Mouse (Mus musculus): Measurements from ENCODE around the gene Sap30l. TPM values are rescaled to one million over a fixed set of nuclear protein-coding genes. Genes with fewer than 3 reads are reported as not detected.
"Not testable (repeated sequence)": the region's sequence is repeated elsewhere in the genome, so short reads cannot be mapped to it uniquely, and the experiment has no call there.

Gene Sap30l
- total RNA-seq, 1 experiment from 2014 or later = 13.3 TPM

DNA sequence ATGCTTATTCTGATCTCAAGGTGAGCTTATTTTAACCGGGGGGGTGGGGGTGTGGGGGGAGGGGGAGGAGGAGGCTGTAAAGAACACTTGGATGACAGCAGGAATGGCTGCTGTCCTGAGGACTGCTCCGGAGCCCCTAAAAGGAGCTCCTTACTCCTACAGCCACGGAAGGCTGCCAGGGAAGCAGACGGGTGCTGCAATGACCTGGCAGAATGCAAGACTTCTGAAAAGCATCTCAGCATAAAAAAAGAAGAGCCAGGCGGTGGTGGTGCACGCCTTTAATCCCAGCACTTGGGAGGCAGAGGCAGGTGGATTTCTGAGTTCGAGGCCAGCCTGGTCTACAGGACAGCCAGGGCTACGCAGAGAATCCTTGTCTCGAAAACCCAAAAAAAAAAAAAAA, 3.6 kb upstream of the Sap30l start:
- ATAC-seq (replicated peaks; ENCODE audit: low read depth, poor library complexity, severe bottlenecking) = no peak

DNA sequence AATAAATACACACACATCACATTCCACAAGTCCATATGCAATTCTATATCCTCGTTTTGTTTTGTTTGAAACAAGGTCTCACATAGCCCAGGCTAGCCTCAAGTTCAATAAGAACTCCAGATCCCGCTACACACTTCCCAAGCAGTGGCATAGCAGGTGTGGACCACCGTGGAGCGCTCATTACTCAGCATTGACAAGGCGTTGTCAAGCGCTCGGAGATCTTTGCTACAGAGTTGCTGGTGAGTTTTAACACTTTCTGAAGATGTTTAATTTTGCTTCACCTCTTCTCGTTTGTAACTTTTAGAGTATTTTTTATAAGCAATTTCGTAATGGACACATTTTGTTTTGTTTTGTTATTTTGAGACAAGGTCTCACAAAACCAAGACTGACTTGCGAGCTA, 2.0 kb upstream of the Sap30l start:
- no peak for ATAC-seq (replicated peaks; ENCODE audit: low read depth, poor library complexity, severe bottlenecking)

DNA sequence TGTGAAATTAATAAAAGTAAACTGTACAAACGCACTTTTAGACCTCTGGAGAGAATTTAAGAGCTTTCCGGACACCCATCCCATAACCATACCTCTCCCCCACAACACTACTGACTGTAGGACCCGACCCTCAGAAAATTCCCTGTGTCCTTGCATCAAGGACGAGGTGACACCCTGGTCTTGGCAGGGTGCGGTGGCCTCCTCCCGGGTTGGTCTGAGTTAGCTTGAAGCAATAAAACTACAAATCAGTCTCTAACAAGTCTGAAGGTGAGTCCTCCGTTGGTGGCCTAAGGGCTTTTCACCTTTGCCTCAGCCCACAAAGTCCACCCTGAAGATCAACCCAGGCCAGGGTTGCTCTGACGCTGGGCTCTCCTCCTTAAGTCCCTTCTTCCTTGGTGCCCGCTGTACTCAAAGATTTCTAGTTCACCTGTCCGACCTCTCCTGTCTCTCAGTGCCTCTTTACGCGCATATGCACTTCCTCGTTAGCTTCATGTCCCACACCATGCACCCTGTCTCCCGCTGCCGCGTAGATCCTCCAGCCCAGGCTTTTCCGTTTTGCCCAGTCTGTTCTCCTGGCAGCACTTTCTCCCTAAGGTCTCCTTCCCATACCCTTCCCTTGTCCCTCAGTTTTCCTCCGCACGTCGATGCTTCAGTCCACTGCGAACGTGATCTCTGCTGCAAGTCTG, 1.0 kb upstream of the Sap30l start:
- ATAC-seq (replicated peaks; ENCODE audit: low read depth, poor library complexity, severe bottlenecking) = 0 out of 2 replicates have a peak, but pooled peaks have one; percentile 7

DNA sequence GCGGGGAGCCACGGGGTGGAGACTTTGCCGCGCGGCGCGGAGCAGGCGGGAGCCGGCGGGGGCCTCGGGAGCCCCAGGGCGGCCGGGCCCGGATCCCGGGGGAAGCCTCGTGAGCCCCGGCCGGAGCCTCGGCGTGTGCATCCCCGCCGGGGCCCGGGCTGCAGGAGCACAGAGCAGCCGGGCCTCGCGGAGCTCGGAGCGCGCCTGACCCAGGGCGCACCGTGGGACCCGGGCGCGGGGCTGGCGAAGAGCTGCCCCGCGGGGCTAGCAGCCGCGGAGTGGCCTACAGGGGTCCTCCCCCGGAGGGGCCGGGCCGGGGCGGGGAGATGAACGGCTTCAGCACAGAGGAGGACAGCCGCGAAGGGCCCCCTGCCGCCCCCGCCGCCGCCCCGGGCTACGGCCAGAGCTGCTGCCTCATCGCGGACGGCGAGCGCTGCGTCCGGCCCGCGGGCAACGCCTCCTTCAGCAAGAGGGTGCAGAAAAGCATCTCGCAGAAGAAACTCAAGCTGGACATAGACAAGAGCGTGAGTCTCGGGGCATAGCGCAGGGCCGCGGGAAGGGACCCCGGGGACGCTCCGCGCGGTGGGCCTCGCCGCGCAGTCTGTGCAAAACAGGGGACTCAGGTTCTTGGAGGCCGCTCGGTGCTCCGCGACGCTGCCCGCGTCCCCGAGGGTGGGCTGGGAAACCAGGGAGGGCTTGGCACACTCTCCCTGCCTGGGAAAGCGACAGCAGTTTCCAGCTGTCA, 501 bp downstream of the Sap30l start:
- no peak for ATAC-seq (replicated peaks; ENCODE audit: low read depth, poor library complexity, severe bottlenecking)

DNA sequence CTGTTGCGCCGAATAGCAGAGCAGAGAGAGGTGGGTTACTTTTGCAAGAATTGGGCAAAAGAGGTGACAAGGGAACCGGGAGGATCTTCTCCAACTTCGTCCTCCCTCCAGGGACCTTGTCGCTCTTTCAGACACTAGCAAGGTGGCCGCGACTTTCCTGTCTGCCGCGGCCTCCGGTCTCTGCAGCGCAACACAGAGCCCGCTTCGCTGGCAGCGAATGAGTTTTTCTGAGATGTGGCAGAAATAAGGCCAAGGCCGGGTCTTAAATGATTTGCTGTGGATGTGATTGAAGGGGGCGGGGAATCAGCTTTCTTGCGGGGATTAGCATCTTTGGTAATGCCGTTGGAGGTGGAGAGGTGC, 1.1 kb downstream of the Sap30l start:
- no peak for ATAC-seq (replicated peaks; ENCODE audit: low read depth, poor library complexity, severe bottlenecking)

DNA sequence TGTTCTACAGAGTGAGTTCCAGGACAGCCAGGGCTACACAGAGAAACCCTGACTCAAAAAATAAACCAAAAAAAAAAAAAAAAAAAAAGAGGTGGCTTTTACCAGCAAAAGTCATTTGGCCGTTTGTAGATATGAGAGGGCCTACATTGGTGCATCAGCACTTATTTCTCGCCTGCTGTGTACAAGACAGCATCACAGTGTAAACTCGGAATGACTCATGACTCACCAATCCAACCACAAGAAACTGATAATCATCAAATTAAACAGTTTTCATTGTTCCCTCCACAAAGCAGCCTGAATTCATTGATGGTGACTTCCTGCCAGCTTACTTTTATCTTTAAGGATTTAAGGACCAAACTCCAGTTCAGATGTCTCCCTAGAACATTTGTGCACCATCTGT, 3.6 kb downstream of the Sap30l start:
- ATAC-seq (replicated peaks; ENCODE audit: low read depth, poor library complexity, severe bottlenecking) = no peak

DNA sequence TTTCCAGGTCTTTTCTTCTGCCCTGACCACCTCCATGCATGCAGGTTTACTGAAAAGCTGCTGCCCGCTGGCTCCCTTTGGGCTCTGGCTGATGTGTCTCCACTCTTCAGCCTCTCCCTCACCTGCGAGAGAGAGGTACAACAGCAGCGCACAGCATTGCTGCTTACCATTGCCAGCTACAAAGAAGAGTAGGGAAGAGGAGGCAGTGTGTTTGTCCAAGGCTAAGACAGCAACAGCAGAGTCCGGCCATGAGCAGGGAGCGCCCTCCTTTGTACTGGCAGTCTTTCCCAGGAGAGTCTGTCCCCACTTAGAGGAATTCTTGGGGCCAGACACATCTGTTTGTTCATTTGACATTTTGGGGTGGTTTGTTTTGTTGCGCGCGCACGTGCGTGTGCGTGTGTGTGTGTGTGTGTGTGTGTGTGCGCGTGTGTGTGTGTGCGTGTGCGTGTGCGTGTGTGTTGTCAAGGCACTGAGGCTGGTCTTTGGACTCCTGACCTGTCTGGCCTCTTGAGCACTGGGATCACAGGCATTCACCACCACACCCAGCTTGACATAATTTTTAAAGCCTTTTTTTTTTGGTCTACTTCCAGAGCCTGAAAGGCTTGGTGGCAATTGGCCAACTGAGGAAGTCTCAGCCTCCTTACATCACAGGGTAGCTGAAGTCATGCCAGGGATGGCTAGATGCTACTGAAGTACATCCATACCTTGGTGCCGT, 7.7 kb downstream of the Sap30l start:
- no peak for ATAC-seq (replicated peaks; ENCODE audit: low read depth, poor library complexity, severe bottlenecking)

DNA sequence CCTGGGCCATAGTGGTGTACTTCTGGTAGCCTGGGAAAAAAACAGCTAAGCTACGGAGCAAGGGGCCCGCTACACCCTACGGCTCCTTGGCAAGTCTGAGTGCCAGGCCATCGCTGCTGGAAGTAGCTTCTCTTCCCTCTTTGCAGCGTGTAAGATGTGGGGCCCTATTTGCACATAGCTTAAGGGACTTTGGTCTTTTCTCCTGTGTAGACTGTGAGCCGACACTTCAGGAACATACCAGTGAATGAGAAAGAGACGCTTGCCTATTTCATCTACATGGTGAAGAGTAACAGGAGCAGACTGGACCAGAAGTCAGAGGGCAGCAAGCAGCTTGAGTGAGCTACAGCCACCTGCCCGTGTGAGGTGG, 8.3 kb downstream of the Sap30l start:
- no peak for ATAC-seq (replicated peaks; ENCODE audit: low read depth, poor library complexity, severe bottlenecking)

DNA sequence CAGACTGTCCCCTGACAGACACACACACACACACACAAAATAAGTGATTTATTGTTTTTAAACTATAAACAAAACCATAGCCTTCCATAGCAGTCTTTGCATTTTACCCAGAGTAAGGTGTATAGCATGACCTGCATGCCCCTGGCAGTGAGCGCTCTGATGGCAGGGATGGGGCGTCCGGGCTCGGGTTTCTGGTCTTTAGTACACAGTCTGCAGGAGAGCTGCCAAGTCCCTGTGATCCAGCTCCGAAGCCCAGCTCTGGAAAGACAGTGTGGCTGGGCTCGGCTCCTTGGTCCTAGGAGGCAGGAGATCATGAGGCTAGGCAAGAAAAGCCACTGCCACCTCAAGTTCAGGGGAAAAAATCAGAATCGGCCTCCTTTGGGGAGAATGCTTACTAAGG, 9.6 kb downstream of the Sap30l start:
- no peak for ATAC-seq (replicated peaks; ENCODE audit: low read depth, poor library complexity, severe bottlenecking)

DNA sequence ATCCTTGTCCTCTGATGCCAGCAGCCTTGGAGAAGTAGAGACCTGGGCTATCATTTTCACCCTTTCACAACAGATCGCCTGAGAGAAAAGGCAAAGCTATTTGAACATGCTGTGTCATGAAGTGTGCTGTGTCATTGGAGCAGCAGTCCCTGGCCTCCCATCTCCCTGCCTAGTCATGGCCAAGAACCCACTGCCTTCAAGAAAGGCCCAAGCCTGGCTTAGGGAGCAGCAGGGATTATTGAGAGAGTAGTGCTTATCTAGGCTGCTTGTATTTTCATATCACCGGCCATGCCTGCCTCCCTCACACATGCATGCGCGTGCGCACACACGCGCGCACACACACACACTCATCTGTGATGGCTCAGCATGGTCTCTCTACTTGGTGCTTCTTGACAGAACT, 10.8 kb downstream of the Sap30l start:
- peak; percentile 73 for ATAC-seq (replicated peaks; ENCODE audit: low read depth, poor library complexity, severe bottlenecking)

DNA sequence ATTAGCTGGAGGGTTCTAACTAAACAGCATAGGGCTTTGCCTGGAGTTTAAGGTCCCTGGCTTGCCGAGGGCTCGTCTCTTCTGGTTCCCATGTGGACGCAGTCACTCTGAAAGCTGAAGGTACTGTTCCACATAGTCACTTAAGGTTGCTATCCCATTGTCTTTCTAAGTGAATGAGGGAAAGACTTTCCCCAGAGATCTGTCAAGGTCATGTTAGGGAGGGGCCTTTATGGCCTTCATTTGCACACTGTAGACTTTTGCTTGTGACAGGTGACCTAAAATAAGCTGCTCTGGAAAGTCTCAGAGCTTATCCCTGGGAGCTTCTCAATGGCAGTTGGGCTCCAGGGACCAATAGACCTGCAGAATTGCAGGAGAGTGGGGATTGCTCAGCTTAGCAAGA, 12.2 kb downstream of the Sap30l start:
- no peak for ATAC-seq (replicated peaks; ENCODE audit: low read depth, poor library complexity, severe bottlenecking)

DNA sequence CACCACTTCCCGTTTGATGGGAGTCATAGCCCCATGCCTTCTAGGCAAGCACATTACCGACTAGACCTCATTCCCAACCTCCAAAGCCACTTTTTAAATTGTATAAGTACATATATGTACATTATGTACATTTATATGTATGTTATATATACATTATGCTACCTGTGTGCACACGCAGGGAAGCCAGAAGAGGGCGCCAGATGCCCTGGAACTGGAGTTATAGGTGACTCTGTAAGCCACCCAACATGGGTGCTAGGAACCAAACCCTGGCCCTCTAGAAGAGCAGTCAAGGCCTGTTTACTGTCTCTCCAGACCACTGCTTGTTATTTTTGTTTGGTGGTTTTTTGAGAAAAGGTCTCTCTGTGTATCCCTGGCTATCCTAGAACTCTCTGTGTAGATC, 16.8 kb downstream of the Sap30l start:
- no peak for ATAC-seq (replicated peaks; ENCODE audit: low read depth, poor library complexity, severe bottlenecking)

DNA sequence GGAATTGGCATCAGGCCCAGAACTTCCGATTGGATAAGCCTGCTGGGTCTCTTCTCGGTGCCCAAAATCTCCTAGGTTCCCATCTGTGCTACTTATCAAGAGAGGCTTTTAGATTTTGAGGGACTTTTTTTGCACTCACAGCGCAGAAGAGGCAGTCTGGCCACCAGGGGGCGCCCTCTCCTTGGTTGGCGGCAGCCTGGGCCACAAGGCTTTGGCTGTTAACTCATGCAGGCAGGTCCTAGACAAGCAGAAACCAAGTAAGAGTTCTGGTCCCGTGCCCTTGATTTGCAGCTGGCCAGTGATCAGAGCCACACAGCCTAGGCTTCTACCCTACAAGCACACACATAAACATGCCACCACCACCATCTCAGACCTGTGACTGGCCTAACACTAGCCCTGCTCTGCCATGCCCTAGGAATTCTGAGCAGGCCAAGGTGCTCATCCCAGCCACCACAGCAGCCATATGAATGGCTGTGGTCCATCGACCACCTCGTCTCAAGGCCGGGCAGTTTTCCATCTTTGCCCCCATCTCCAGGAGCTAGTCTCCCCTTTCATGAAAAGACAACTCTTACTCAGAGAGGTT, 18.7 kb downstream of the Sap30l start:
- ATAC-seq (replicated peaks; ENCODE audit: low read depth, poor library complexity, severe bottlenecking) = peak; percentile 85

DNA sequence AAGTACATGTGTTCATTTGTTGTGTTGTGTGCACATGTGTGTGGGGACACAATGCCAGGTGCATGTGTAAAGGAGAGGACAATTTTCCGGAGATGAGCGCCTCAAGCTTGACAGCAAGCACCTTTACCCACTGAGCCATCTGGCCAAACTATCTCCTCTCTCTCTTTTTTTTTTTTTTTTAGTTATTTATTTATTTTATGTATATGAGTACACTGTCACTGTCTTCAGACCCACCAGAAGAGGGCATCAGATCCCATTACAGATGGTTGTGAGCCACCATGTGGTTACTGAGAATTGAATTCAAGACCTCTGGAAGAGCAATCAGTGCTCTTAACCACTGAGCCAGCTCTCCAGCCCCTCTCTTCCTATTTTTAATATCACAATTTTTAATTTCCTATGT, 21.7 kb downstream of the Sap30l start:
- ATAC-seq (replicated peaks; ENCODE audit: low read depth, poor library complexity, severe bottlenecking) = not testable (repeated sequence)

DNA sequence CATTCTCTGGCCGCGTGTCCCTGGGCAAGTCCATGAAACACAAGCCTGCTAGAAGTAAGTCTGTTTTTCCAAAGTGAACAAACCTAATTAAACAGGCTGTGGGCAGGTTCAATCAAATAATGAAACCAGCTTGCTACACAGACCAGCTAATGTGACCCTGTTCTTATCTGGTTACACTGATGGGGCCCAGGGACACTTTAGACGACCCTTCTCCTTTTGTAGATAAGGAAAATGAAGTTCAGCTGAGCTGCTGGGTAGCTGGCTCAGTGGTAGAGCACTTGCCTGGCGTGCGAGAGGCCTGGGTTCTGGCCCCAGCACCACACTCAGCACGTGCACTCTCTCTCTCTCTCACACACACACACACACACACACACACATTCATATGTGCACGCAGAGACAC, 22.3 kb downstream of the Sap30l start:
- no peak for ATAC-seq (replicated peaks; ENCODE audit: low read depth, poor library complexity, severe bottlenecking)

DNA sequence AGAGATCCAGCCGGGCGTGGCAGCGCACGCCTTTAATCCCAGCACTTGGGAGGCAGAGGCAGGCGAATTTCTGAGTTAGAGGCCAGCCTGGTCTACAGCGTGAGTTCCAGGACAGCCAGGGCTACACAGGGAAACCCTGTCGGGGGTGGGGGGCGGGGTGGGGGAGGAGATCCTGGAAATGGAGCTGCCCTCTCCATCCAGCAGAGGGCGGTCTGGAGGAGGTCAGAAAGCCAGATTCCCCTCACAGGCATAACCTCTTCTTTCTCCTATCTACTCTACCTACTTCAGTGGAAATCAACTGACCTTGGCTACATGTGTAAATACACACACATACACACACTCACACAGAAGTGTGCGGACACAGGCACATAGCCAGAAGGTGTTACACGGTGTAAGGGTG, 23.8 kb downstream of the Sap30l start:
- not testable (repeated sequence) for ATAC-seq (replicated peaks; ENCODE audit: low read depth, poor library complexity, severe bottlenecking)

DNA sequence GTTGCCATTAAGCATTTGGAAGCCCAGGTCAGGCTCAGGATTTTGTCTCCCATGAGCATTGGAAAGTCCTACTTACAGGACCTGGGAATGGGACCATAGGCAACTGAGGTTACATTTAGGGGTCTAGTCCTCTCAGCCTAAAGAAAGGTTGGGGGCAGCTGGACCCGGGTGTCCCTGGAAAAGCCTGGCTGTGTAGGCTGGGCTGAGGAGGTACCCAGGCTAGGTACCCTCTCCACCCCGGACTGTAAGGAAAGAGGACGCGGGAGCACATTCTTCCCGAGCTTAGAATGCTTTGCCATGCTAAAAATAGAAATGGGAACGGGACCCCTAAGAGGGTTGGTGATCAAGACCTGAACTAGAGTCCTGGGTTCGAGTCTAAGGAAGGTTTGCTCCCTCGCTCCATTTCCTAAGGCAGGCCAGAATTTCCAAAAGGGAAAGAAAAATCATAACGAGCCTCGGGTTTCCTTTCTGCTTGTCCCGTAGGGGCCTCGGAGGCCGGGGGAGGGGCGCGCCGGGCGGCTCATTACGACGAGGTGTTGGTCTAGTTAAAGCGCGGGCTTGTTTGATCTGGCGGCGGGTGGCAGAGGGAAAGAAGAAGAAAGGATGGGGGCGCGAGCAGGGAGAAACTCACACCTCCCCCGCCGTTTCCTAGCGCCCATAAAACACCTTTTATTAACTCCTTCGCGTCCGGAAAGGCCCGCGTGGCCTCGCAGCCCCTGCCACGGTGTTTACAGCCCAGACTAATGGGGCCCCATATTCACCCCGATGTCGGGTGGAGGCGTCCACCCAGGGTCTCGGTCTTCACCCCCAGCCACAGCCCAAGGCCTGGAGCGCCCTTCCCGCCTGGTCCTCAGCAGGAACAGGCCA, 25.8 kb downstream of the Sap30l start:
- ATAC-seq (replicated peaks; ENCODE audit: low read depth, poor library complexity, severe bottlenecking) = no peak

DNA sequence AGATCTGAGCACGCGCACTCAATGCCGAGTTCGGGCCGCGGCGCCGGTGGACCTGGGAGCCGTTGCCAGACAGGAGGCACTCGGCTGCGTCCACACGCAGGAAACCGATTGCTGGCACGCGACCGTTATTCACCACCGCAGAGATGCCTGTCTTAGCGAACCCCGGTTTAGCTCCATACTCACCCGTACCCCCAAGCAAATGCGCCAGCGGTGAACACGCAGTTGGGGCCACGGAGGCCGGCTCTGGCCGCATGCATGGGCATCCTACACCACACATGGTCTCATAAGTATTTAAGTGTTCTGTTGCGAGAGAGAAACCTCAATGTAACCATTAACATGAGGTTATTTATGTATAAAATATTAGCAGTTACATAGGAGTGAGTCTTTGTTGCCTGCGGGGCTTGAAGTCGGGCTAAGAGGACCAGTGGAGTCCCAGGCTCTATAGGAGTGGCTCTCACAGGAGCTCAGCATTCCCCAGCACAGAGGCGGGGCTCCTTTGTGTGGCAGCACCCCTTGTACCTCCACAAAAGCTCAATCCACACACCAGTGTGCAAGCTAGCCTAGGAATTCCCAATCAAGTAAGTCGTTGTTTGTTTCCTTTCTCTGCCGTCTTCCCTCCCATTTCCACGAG, 26.6 kb downstream of the Sap30l start:
- peak; percentile 37 for ATAC-seq (replicated peaks; ENCODE audit: low read depth, poor library complexity, severe bottlenecking)

DNA sequence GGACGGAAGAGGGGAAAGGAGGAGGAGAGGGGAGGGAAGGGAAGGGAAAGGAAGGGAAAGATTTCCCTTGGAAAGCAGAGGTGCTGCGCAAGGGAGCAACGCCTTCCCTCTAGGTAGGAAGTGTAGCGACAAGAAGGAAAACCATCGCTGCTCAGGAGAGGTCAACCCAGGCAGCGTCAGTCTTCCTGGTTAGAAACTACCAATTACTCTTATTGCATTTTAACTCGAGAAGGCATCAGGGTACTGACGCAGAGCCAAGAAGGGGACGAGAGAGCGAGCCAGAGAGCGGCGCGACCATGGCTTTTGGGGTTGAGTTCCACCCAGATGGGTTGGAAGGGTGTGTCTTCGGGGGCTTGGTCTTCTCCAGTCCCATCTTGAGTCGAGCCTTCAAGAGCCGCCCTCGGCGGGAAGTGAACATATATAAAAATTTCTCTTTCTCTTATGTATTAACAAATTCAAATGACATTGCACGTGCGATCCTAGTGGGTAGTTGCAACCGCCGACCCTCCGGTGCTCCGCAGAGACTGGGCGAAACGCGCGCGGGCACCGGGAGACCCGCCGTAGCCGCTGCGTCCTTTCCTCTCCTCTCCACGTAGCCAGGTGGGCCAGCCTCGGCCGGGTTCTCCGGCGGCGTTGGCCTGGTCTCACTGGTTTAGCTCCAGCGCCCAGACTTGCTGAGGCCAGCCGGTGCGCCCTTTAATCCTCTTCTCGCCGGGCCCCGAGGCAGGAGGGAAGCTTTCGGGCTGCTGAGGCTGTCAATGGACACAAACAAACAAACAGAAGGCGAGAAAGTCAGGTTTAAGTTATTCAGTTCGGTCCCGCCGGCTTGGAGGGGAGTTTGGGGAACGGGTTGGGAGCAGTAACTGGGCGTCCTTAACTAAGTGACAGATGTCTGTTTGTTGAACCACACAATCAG, 27.8 kb downstream of the Sap30l start:
- no peak for ATAC-seq (replicated peaks; ENCODE audit: low read depth, poor library complexity, severe bottlenecking)

Data from common myeloid progenitor, adult 5-6 weeks (primary cell).